Mouse (Mus musculus) cerebellum, adult 8-10 months (tissue): ENCODE results near the gene Cox14.
"Not testable (repeated sequence)": the region's sequence is repeated elsewhere in the genome, so short reads cannot be mapped to it uniquely, and the experiment has no call there.

ENCODE experiments used
- DNase-seq: peaks from one replicate; pipeline ENCODE4 v3.0.0; 2022

The Cox14 gene

DNA sequence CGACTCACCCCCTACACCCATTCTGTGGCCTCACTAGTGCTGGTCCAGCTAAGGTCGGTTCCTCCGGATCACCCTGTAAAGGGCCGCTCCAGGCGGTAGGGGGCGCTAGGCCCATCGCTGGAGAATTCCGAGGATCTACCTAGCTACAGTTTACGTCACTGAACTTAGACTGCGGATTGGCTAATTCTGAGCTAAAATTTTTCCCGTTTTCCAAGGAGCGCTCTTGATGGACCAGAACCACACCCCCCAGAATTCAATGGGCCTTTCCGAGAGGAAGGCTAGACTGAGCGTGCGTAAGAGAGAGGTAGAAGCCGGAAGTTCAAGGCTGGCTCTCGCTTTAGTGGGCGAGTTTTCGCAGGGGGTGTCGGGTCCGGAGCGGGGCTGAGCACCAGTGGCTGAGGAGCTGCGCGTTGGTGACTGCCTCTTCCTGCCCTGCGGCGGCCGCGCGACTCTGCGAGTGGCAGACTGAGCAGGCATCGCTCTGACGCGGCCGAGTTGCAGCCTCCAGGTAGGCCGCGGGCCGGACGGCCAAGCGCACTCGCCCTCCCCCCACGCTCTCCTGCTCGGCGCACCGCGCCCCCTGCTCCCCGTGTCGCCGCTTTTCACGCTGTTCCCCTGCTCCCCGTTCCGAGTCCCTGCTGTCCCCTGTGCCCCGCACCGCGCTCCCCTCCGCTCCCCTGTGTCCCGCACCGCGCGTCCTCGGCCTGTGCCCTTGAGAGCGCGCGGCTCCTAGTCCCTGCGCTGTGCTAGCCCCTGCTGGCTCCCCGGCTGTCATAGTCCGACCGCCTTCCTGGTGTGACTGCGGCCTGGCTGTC, at the start of gene Cox14:
TSS of gene Cox14 (plus strand) at position 278 of the 815 bp plus-strand sequence.
- peak; percentile 98 for DNase-seq

DNA sequence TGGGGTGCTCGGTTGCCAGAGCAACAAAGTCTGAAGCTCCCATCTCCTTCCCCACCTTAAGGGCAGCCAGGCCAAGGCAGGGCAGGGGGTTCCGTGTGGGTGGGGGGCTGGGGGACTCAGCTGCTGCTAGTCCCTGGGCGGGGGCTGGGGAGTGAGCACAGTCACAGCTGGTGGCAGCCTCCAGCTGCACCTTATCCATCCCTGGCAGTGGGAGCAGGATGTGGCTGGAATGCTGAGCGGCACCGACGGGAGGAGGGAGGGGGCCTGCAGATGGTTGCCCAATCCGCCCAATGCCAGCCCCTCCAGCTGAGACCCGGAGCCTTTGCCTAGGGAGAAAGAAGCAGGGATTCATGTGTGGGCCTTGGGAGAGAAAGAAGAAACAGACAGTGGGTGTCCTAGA, 48.3 kb upstream of the Cox14 start:
- DNase-seq: no peak

DNA sequence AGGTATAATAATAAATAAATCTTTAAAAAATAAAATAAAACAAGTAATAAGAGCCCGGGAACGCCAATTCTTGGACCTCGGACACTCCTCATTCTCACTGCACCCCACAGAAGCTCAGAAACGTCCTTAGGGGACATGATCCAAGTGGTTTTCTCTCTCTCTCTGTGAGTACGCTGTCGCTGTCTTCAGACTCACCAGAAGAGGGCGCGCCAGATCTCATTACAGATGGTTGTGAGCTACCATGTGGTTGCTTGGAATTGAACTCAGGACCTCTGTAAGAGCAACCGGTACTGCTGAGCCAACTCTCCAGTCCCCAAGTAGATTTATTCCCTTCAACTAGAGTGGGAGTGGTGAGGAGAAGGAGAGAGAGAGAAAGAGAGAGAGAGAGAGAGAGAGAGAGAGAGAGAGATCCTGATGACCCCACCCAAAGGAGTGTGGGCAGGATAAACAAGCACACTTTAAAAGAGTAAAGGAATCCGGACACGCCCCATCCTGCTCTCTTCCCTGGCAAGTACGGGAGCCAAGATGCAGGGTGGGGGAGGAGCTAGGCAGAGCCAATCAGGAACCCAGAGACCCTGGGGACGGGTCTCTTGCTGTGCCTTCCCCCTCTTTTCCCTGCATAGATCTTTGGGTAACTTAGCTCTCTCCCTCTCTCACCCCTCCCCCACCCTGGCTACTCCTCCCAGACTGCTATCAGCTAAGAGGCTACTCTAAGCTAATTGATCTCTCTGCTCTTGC, 47.2 kb upstream of the Cox14 start:
- DNase-seq: no peak

DNA sequence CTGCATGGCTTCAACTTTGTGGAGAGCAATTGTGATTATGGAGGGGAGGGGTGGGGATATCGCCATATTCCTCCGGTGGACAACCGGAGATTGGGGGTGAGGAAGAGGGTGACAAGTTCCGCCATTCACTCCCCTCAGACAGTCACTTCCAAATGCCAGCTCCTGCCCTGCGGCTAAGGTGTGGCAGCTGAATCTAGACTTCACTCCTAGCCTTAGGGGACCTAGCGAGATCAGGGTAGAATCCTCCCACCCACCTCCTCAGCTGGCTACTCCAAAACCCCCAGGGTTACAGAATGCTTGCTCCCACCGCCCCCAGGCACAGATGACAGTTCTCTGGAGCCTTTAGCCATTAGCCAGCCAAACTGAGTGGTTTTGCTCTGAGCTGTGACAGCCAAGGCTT, 46.4 kb upstream of the Cox14 start:
- no peak for DNase-seq

DNA sequence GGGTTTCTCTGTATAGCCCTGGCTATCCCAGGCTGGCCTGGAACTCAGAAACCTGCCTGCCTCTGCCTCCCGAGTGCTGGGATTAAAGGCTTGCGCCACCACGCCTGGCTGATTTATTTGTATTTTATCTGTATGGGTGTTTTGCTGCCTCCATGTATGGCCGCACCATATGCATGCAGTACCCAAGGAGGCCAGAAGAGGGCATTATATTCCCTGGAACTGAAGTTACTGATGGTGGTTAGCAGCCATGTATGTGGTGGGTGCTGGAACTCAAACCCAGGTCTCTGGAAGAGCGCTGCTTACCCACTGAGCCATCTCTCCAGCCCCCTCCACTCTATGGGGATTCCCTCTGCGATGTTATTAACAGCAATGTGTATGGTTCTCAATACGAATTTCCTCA, 42.5 kb upstream of the Cox14 start:
- no peak for DNase-seq

DNA sequence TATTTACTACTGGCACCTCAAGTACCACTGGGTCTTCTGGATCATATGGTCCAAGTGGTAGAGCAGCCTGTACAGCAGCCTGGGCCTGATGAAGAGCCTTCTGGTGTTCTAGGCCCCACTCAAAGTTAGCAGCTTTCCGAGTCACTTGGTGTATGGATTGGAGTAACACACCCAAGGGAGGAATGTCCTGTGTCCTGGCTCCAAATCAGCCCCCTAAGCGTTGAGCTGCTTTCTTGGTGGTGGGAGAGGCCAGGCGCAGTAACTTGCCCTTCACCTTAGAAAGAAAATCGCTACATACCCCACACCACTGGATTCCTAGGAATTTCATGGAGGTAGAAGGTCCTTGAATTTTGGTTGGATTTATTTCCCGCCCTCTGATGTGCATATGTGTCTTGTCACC, 41.3 kb upstream of the Cox14 start:
- no peak for DNase-seq

DNA sequence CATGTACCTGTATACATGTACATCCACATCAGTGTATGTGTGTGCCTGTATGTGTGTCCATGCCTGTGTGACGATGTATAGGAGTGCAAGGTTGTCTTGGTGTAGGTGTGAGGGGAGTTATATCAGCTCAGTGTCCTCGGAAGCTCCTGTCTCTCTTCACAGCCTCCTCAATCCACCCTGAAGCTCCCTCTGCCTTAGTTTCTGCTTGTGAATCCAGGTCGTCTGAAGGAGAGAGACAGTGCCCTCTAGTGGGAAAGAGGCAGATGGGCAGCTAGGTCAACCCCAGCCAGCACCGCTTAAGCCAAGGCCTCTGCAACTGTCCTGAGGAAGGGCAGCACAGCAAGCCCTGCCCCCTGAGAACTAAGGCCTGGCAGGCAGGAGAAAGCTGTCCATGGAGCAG, 36.7 kb upstream of the Cox14 start:
- peak; percentile 71 for DNase-seq

DNA sequence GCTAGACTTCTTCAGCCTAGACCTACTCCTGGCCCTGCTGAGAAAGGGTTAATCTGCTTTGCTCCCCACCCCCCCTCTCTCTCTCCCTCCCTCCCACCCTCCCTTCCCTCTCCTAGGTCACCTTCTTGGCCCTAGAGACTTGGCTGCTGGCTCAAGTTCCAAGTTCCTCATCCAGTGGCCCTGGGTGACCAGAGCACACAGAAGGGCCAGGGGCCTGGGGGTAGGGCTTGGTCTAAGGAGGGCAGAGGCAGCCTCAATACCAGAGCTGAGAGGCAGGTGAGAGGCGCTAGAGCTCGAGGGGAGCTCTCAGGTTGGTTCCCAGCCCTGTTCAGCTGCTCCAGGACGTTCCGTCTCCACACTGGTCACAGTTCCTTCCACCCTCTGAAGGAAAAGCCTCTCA, 34.5 kb upstream of the Cox14 start:
- DNase-seq: peak; percentile 12

DNA sequence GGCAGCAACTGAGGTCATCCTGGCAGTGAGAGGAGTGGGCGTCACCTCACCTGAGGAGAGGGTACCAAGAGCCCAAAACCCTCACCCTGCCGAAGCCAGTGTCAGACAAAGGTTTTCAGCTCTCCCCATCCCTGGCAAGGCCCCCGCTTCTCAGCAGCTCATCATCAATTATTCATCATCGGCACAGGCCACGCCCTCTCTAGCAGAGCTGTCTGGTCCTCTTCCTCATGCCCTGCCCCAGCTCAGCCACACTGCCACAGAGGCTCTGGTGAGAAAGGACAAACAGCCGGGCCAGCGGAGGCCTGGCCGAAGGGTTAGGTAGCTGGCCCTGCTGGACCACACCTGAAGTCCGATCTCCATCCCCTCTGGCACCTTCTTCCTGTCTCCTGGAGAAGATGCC, 33.4 kb upstream of the Cox14 start:
- DNase-seq: peak; percentile 30

DNA sequence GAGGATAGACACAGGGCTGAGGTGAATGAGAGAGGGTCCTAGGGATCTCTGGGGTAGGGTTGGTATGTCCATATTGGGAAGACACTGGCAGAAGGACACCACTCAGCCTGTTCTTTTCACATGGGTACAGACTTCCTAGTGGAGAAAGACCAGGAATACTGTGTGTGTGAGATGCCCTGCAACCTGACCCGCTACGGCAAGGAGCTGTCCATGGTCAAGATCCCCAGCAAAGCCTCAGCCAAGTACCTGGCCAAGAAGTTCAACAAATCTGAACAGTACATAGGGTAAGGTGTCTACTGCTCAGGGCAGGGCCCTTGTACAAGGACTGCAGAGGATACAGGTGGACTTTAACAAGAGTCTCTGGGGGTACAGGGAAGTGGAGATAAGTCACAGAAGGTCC, 28.1 kb upstream of the Cox14 start:
- DNase-seq: no peak

DNA sequence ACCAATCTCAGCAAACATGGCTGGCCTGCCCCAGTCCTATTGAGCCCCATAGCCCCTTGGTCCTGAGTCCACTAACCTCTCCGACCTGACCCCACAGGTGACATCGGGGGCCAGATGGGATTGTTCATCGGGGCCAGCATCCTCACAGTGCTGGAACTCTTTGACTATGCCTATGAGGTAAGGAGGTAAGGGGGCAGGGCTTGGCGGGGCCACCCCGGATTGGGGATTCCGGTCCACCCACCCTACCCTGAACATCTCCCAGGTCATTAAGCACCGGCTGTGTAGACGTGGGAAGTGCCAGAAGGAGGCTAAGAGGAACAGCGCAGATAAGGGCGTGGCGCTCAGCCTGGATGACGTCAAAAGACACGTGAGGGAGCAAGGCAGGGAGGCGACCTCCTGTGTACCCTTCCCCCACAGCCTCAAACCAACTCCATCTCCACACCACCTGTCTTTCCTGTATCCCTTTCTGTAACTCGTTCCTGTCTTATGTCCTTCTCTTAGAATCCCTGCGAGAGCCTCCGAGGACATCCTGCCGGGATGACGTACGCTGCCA, 26.8 kb upstream of the Cox14 start:
- no peak for DNase-seq

DNA sequence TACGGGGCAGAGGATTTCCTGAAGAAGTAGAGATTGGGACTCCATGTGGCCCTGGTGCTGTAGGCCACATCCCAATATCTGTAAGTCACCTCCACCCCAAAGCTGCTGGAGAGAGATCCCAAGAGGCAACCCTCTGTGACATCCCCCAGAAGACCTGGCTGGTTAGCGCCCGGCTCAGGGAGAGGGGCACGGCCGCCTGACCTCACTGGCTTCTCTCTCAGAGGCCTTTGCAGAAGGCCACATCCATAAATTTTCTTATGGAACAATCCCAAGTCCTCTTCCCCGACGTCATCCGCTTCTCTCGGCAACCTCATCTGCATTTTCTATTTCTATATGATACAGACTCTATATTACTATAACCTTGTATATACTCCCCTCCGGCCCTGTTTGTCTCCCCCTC, 25.7 kb upstream of the Cox14 start:
- no peak for DNase-seq

DNA sequence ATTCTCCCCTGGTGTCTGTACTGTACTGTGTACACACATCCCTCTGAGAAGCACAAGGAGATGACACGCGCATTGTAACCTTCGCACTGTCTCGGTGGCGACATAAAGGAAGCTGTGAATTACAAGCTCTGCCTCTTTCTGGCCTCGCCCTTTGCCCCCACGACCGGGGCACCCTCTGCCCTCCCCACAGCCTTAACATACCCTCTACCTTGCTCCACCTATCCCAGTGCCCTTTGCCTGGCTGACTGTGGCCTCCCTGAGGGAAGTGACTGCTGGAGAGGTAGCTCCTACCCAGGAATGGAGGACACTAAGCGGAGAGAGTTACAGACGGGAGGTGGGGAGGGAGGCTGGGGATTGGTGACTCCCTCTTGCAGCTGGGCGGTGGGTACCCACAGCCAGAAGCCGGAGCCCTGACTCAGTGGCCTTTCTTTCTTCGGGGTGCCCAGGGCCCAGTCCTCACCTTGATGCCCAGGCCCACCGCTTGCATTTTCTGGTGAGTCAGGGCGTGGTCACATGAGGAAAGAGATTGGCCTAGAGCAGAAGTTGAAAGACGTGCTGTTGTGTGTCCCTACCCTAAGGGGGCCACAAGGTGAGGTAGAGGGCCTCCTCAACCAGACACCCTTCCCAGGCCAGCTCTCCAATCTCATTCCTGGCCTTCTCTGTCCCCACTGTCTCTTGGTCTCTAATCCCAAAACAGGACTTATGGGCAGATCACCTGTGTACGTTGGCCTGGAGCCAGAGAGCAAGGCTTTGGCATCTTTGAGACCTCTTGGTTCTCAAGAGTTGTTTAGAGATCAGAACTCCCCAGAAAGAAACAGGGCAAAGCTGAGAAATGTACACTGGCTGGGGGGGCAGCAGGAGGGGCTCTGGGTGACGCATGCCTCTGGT, 25.0 kb upstream of the Cox14 start:
- peak; percentile 46 for DNase-seq

DNA sequence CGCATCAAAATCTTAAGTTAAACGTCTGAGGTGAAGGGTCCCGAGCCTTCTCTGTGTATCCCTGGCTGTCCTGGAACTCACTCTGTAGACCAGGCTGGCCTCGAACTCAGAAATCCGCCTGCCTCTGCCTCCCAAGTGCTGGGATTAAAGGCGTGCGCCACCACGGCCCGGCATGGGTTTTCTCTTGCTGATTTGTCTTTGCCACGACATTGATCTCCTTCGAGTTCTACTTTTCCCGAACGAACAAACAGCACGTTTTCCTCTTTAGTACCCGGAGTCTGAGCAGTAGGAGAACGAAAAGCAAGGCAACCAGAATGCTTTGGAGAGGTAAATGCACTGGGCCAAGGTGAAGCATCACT, 23.8 kb upstream of the Cox14 start:
- DNase-seq: not testable (repeated sequence)

DNA sequence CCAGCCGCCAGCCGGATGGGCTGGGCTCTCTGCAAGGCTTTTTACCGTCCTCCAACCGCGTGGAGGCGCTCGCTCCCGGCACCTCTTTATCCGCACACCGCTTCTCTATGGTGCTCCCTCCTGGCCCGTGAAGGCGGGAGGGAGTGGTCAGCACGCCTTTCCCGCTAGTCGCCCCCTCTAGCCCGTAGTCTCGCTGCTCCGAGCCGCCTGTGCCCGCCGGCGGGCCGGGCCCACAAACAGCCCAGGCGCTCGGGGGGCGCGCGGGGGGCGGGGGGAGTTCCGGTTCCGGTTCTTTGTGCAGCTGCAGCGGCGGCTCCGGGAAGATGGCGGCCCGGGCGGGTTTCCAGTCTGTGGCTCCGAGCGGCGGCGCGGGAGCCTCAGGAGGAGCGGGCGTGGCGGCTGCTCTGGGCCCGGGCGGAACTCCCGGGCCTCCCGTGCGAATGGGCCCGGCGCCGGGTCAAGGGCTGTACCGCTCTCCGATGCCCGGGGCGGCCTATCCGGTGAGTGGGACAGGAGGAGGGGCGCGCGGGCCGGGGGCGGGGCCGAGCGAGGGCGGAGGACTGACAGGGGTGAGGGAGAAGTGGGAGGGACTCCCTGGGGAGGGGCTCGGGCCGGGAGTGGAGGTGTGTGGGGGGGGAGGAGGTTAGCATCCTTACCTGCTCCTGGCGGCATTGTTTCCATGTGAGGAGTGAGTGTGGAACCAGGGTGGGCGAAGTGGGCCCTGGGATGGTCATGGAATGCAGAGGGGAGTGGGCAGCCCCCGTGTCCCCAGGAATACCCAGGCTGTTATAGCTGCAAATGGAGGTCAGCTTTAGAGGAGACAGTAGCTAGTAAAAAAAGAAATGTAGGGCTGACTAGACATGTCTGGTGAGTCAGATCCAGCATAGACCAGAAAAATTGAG, 23.2 kb upstream of the Cox14 start, which contains the start of gene Smarcd1:
TSS of gene Smarcd1 (plus strand) at position 131 of the 902 bp plus-strand sequence.
- peak; percentile 96 for DNase-seq

DNA sequence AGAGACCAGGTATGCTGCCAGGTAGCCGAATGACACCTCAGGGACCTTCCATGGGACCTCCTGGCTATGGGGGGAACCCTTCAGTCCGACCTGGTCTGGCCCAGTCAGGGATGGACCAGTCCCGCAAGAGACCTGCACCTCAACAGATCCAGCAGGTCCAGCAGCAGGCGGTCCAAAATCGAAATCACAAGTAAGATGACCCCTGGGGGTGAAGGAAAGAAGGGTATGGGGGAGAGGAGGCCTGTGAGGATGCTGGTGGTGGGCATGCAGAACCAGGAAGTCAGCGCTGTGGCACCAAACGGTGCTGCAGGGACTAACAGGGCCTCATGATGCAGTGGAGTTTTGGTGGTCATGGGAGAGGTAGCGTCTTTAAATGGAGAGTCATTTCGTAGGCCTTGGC, 22.3 kb upstream of the Cox14 start:
- peak; percentile 32 for DNase-seq

DNA sequence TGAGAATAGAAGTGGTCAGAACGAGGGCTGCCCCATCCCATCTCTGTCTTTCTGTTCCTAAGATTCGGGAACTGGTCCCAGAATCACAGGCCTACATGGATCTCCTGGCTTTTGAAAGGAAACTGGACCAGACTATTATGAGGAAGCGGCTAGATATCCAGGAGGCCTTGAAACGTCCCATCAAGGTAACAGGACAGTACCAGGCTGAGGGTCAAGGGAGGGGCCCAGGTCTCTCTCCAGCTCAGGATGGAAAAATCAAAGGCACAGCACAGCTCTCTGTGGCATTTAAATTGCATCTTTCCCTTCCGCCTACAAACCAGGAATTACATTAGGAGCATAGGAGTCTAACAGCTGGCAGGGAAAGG, 21.8 kb upstream of the Cox14 start:
- DNase-seq: no peak

DNA sequence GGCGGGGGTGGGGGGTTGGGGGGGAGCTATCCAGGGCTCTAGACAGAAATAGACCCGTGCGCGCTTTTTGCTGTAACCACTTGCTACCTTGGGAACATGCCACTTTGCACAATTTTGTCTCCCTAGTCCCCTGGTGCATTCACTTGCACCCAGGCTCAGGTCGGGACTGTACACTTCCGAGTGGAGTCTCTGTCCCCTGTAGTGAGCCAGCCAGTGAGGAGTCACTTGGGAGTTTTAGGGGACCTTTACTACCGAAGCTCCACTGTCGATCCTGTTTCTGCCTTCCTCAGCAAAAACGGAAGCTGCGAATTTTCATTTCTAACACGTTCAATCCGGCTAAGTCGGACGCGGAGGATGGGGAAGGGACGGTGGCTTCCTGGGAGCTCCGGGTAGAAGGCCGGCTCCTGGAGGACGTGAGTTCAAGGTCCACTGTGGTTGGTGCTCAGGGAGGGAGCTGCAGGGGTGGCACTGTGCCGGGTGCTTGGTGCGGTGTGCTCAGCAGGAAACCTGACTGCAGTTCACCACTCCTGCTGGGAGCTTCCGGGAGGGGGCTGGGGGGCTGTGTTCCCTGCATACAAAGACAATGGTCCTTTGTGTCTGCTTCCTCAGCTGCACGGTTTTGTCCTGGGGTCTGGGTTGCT, 21.3 kb upstream of the Cox14 start:
- no peak for DNase-seq

DNA sequence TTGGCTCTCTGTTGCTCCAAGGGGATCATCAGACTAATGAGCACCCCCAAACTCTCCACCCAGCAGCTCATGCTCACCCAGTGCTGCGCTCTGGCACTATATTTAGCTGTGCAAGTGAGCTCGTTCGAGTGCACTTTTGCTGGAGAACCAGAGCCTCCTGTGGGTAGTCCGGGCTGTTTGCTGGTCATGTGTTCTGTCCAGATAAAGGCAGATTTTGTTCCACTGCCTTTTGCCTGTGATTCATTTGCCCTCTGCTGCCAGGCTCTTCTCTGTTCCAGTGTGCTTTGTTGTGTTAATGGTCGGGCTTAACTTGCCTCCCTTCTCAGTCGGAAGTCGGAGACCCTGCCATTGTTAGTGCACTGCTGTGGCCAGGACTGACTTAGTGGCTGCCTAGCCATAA, 20.5 kb upstream of the Cox14 start:
- DNase-seq: no peak

DNA sequence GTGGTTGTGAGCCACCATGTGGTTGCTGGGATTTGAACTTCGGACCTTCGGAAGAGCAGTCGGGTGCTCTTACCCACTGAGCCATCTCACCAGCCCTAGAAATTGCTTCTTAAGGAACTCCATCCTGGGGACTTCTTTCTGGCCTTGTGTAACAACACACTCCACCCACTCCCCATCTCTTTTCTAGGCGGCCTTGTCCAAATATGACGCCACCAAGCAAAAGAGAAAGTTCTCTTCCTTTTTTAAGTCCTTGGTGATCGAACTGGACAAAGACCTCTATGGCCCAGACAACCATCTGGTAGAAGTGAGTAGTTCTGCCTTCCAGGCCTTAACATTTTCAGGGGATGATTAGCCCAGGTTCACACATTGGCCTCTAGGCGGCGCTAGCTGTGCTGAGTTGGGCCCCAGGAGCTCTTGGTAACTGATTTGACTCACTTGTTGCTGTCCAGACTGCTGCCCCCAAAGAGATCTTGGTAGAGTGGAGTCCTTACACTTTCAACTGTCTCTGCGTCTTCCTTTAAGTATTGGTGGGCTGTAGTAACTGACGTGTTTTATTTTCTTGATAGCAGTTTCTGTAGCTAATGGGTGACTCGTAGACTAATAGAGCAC, 19.9 kb upstream of the Cox14 start, which contains the start of gene Gm17349:
TSS of gene Gm17349 (minus strand) at position 51 of the 609 bp plus-strand sequence.
- peak; percentile 71 for DNase-seq

DNA sequence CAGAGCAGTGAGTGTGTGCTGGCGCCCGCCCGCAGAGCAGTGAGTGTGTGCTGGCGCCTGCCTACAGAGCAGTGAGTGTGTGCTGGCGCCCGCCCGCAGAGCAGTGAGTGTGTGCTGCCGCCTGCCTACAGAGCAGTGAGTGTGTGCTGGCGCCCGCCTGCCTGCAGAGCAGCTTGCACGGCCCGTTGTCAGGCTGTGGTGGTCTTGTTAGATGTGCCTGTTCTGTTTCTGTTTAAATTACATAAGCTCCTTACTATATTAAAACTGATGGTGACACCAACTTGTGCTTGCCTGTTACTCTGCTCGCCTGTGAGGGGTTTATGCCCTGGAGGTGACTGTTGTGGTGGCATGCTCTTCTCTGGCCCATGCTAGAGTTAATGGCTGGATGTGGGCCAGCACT, 17.2 kb upstream of the Cox14 start:
- no peak for DNase-seq
